9 mouse cellular contexts compared by ENCODE assay signal in genomic region chr3:52400284-52401161, GRCm38 (mm10).
DNase-seq lines count a peak whose midpoint lies in the region; ATAC-seq lines count a peak whose summit lies in the region.
"Had no signal": no experiment of that assay in that cellular context is flagged by ENCODE, and none has a peak within 500 bp of the region (broad histone marks: within the 10 kb centered on the region; RNA-seq: fewer than 3 reads in every experiment).

No protein-coding gene starts in this region.

- DNase-seq in heart, postnatal 4 days, result no peak
- DNase-seq in induced T-regulatory cell, adult 2 months (ENCODE audit: low read depth), result peak; percentile 59
- DNase-seq in midbrain, embryonic 11.5 days (ENCODE audit: low spot score, missing footprints), result no peak
- no peak for DNase-seq in cerebellum, adult 11-12 months
- no peak for DNase-seq in cerebellum, postnatal 10 days

- peak overlapping the region; percentile 35 for H3K4me3 ChIP-seq in heart, embryonic 11.5 days (ENCODE audit: low read depth, low read length)
- H3K4me3 ChIP-seq in brown adipose tissue, adult 24 weeks (ENCODE audit: insufficient read depth, low read depth, low read length), result peak overlapping the region; percentile 40
- H3K4me3 ChIP-seq in midbrain, embryonic 11.5 days (ENCODE audit: low read depth, low read length), result peak overlapping the region; percentile 22; the same call in 1 of the 2 replicates

- no peak for ATAC-seq in heart, embryonic 11.5 days (replicated peaks; ENCODE audit: insufficient number of reproducible peaks, low FRiP score, low TSS enrichment)
- ATAC-seq in midbrain, embryonic 11.5 days (ENCODE audit: low FRiP score), result peak; percentile 53; the same call in 1 of the 2 replicates
- ATAC-seq in megakaryocyte-erythroid progenitor cell, adult 5-6 weeks (replicated peaks; ENCODE audit: low FRiP score, low TSS enrichment, poor library complexity, severe bottlenecking), result no peak
- ATAC-seq: Patski had no signal

- H3K9ac ChIP-seq in heart, embryonic 11.5 days (ENCODE audit: low read depth, low read length), result peak overlapping the region; percentile 68; the same call in 1 of the 2 replicates
- H3K9ac ChIP-seq in midbrain, embryonic 11.5 days (ENCODE audit: low read length), result peak overlapping the region; percentile 56; the same call in 1 of the 2 replicates

- no peaks in the 10 kb centered on the region for H3K36me3 ChIP-seq in heart, embryonic 11.5 days (ENCODE audit: control insufficient read depth, insufficient read depth, low read length)
- H3K36me3 ChIP-seq in midbrain, embryonic 11.5 days (ENCODE audit: control insufficient read depth, insufficient read depth, low read length), result no peaks in the 10 kb centered on the region

- peaks cover 4% of the 10 kb centered on the region; the same call in 1 of the 2 replicates for H3K27me3 ChIP-seq in heart, embryonic 11.5 days (ENCODE audit: control insufficient read depth, insufficient read depth, low read length)
- no peaks in the 10 kb centered on the region for H3K27me3 ChIP-seq in midbrain, embryonic 11.5 days (ENCODE audit: control insufficient read depth, insufficient read depth, low read length)
- H3K27me3 ChIP-seq: Patski had no signal

- no peaks in the 10 kb centered on the region for H3K9me3 ChIP-seq in heart, embryonic 11.5 days (replicated peaks; ENCODE audit: control insufficient read depth, low read length)
- H3K9me3 ChIP-seq in midbrain, embryonic 11.5 days (ENCODE audit: control insufficient read depth, low read length), result no peaks in the 10 kb centered on the region

- H3K27ac ChIP-seq in heart, embryonic 11.5 days (ENCODE audit: low read depth, low read length), result peak overlapping the region; percentile 62
- peak overlapping the region; percentile 78 for H3K27ac ChIP-seq in brown adipose tissue, adult 24 weeks (replicated peaks; ENCODE audit: low read depth, low read length)
- H3K27ac ChIP-seq in midbrain, embryonic 11.5 days (ENCODE audit: low read depth, low read length), result no peak overlapping the region

- H3K4me1 ChIP-seq in heart, embryonic 11.5 days (ENCODE audit: control insufficient read depth, insufficient read depth, low read length), result peaks cover 17% of the 10 kb centered on the region
- H3K4me1 ChIP-seq in brown adipose tissue, adult 24 weeks (ENCODE audit: control insufficient read depth, insufficient read depth, insufficient read length, low read length), result peaks cover 10% of the 10 kb centered on the region
- peaks cover 8% of the 10 kb centered on the region for H3K4me1 ChIP-seq in midbrain, embryonic 11.5 days (ENCODE audit: control insufficient read depth, insufficient read depth, low read length)

- H3K4me2 ChIP-seq in heart, embryonic 11.5 days, result peak overlapping the region; percentile 68
- peak overlapping the region; percentile 58 for H3K4me2 ChIP-seq in midbrain, embryonic 11.5 days

- 7% methylated on average over 19 of the region's 19 CpGs for WGBS in heart, embryonic 11.5 days (ENCODE audit: insufficient replicate concordance)
- WGBS in midbrain, embryonic 11.5 days, result 10% methylated on average over 19 of the region's 19 CpGs
